Mouse (Mus musculus): ENCODE measurements around the gene Plppr4.

DNA sequence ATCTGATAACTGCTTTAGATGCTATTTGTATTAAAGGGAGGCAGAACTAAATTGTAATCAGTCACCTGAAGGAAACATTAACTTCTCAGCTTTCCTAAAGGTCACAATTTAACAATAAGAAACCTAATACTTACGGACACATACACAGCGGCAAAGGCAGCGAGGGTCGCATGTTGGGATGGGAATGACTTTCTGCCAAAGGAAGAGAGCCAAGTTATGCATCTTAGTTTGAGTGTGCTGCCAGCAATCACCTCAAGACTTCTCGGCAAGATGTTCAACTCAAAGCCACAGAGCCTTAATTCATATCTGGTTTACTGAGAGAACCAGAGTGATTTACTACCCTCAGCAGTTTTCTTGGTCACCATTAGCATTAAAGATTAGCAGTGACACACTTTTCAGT, 34.1 kb downstream of the Plppr4 start:
- TF ChIP-seq POLR2A (IDR thresholded peaks at IDR 0.05; ENCODE audit: low read depth, low read length) (no peak), CTCF (IDR thresholded peaks at IDR 0.05; ENCODE audit: extremely low read depth, insufficient read depth, insufficient read length, insufficient replicate concordance) (no peak)

Data from spleen, adult 2 months (tissue).